Mouse (Mus musculus) frontal cortex, postnatal 36 days (tissue): ENCODE measurements at regions not wholly inside any gene's neighbourhood (a gene's known extent, or its start where the extent isn't known, plus 50 kb on each side); places are given as distances from the start of the nearest gene placed in this dataset.

ENCODE experiments used
- DNase-seq, 2 experiments: peaks; one replicate each; pipeline ENCODE4 v3.0.0; 2022; ENCODE audit warnings: low spot score in 2 of 2

- DNase-seq = no peak
Observed at GRCm38 (mm10) chr4:62808553-62808950, 156.8 kb upstream of the Zfp618 start.

GRCm38 (mm10) chr4:62809048-62809447 lies 156.3 kb upstream of the Zfp618 start:
- no peak for DNase-seq

GRCm38 (mm10) chr4:62819889-62820288 lies 145.5 kb upstream of the Zfp618 start:
- no peak for DNase-seq

- no peak for DNase-seq
Observed at GRCm38 (mm10) chr4:62821288-62821687, 144.1 kb upstream of the Zfp618 start.

- DNase-seq = peak; percentile 50 to 67
Observed at GRCm38 (mm10) chr4:62822568-62822967, 142.8 kb upstream of the Zfp618 start.

GRCm38 (mm10) chr4:62823082-62823481 lies 142.3 kb upstream of the Zfp618 start:
- DNase-seq = no peak

GRCm38 (mm10) chr4:62823555-62824250 lies 141.7 kb upstream of the Zfp618 start:
- DNase-seq = peak in 1 of 2 experiments; percentile 6

- no peak for DNase-seq
Observed at GRCm38 (mm10) chr4:62824581-62824980, 140.8 kb upstream of the Zfp618 start.

- DNase-seq = no peak
Observed at GRCm38 (mm10) chr4:62825256-62825655, 140.1 kb upstream of the Zfp618 start.

GRCm38 (mm10) chr4:62828963-62829362 lies 136.4 kb upstream of the Zfp618 start:
- no peak for DNase-seq

- DNase-seq = peak; percentile 7 to 12
Observed at GRCm38 (mm10) chr4:62833944-62834343, 131.4 kb upstream of the Zfp618 start.

GRCm38 (mm10) chr4:62836875-62837274 lies 128.5 kb upstream of the Zfp618 start:
- no peak for DNase-seq

- no peak for DNase-seq
Observed at GRCm38 (mm10) chr4:62850526-62850925, 114.8 kb upstream of the Zfp618 start.

GRCm38 (mm10) chr4:62853335-62853734 lies 112.0 kb upstream of the Zfp618 start:
- no peak for DNase-seq

GRCm38 (mm10) chr4:62856406-62856805 lies 109.0 kb upstream of the Zfp618 start:
- DNase-seq = no peak

GRCm38 (mm10) chr4:62862756-62863155 lies 102.6 kb upstream of the Zfp618 start:
- no peak for DNase-seq

- peak in 1 of 2 experiments; percentile 33 for DNase-seq
Observed at GRCm38 (mm10) chr4:62870391-62870983, 94.9 kb upstream of the Zfp618 start.

GRCm38 (mm10) chr4:62872562-62872961 lies 92.8 kb upstream of the Zfp618 start:
- DNase-seq = no peak

- DNase-seq = no peak
Observed at GRCm38 (mm10) chr4:62873986-62874385, 91.4 kb upstream of the Zfp618 start.

- no peak for DNase-seq
Observed at GRCm38 (mm10) chr4:62878063-62878462, 87.3 kb upstream of the Zfp618 start.

GRCm38 (mm10) chr4:62878927-62879326 lies 86.4 kb upstream of the Zfp618 start:
- no peak for DNase-seq

- no peak for DNase-seq
Observed at GRCm38 (mm10) chr4:62881824-62882223, 83.5 kb upstream of the Zfp618 start.

GRCm38 (mm10) chr4:62882276-62882675 lies 83.1 kb upstream of the Zfp618 start:
- no peak for DNase-seq

- no peak for DNase-seq
Observed at GRCm38 (mm10) chr4:62888736-62889135, 76.6 kb upstream of the Zfp618 start.
